Mouse (Mus musculus) brain, adult 2 months (tissue): ENCODE measurements around the gene Adgrd1.

Experiments
- DNase-seq: peaks from one replicate; pipeline ENCODE4 v3.0.0; 2011; ENCODE audit warnings: low read depth, low spot score

Gene Adgrd1

DNA sequence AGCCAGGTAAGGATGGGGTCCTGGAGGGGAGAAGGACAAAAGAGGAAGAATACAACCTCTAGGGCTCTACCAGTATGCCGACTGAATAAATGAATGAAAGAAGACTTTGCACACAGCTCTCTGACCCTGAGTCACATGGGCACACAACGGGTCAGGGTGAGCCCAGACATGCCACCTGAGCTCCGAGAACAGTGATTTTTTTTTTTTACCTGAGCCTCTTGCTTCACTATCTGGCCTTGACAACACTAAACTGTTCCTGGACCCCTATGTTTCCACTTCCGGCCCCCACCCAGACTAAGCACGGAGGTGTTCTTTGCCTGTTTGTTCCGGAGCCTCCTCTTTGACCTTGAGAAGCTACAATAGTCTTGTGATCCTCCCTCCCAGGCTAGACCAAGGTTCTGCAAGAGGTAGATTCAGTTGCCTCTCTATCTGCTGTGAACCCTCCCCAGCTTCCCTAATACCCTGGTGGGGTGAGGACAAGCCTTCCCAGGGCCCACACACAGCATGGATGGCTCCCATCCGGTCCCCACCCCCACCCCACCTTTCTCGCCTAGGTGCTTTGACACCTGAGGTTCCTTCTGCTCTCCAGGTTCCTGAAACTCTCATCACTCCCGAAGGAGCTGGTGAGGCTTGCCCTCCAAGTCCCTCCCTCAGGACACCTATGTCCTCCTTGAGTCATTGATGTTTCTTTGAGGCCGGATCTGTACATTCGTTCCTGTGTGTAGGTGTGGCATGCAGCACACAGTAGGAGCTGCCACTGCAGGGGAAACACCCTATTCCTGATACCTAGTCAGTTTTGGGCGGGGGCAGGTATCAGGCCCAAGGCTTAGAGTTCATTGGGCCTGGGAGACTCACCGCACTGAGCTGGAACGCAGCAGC lies 58.7 kb downstream of the Adgrd1 start:
- DNase-seq: no peak

DNA sequence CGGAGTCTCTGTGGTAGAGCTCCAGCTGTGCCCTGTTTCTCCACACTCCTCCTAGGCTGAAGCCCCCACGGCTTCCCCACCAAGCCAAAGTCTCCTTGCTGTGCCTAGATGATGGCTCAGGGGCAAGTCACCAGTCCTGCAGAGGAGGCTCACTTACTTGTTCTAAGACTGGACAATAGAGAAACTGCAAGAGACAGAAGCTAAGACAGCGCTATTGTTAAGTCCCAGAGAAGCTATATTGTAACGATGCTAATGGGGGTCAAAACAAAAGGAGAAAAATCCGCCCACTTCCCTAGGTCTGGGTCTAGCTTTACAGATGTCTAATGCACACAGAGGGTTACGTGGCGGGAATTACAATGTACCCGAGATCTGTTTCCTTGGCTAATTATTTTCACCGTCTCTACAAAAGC lies 59.4 kb downstream of the Adgrd1 start:
- DNase-seq: no peak

DNA sequence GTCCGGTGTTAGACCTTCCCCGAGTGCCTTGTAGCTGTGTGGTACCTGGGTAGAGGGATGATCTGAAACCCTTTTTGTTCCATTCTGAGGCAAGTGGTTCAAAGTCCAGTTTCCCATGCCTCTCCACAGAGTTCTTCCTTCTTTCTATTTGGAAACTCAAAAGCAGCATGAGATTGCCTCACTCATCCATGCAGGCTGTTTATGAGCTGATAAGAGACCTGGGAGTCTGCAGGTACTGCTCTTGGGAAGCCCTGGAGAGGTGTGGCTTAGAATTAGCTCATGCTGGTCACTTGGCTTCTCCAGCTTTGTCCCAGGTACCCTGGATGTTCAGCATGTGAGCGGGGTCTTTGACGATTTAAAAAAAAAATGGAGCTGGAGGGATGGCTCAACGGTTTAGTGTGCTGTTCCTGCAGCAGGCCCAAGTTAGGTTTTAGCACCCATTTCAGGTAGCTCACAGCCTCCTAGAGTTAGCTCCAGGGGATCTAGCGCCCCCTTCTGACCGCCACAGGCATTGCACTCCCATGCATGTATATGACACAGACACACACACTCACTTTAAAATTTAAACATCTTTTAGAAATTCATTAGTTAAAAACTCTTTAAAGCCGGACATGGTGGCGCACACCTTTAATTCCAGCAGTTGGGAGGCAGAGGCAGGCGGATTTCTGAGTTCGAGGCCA lies 65.0 kb downstream of the Adgrd1 start:
- DNase-seq: no peak

DNA sequence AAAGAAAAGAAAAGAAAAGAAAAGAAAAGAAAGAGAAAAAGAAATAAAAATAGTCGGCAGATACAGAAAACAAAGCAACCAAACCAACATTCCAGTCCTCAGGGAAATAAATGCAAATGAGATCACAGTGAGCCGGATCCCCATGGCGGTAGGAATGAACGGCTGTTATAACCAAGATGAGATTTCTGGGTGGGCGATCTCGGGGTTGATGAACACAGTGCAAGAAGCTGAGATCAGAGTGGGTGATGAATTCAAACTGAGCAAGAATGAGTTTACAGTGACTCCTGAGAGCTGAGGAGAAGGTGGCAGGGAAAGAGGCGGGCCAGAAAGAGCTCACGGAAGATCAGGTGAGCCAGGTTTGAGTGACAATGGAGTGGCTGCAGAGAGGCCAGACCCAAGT lies 66.9 kb downstream of the Adgrd1 start:
- DNase-seq: peak; percentile 52

DNA sequence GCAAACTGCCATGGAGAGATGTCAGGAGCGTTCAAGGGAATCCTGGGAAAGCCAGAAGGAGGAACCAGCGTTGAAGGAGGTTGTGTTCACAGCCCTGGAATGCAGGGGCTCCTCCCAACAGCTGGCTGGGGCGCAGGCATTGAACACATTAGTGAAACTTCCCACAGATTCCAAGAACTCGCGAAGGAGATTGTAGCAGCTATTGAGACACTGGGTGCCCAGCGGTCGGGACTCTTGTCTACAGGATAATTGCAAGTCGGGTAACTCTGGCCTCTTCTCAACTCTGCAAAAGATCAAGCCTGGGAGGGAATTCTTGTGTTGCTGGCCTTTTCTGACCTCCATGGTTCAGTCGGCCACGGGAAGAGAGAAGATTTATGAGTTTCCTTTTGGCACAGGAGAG lies 67.5 kb downstream of the Adgrd1 start:
- no peak for DNase-seq

DNA sequence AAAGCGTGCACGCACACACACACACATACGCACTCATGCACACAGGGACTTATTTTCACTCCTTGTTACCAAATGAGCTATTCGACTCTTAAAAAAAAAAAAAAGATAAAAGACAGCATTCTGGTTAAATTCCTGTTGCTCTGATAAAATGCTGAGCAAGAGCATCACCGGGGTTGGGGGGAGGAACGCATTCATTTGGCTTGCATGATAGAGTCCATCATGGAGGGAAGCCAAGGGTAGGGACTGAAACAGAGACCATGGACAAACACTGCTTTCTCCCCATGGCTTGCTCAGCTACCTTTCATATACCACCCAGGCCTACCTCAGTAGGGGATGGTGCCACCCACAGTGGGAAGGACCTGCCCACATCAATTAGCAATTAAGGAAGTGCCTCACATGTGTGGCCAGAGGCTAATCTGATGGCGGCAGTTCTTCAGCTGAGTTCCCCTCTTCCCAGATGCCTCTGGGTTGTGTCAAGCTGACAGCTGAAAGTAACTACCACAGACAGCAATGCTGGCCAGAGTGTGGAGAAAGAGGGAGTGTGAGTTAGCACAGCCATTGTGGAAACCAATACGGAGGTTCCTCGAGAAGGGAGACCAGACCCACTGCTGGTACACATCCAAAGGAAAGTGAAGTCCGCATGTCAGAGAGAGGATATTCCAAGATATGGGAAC lies 68.5 kb downstream of the Adgrd1 start:
- DNase-seq: no peak

DNA sequence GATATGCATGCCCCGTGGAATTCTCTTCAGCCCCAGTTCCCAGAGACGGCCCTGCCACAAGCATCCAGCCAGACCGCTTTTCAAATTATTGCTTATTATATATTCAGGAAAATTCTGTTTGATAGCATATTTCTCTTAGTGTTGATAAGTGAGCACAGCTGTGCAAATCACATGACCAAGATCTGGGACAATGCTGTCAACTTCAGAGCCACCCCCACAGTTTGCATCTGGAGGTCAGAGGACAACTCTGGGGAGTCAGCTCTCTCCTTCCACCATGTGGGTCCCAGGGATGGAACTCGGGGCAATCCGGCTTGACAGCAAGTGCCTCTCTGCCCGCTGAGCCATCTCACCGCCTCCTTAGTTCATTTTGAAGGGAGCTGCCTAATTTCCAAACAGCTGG lies 69.0 kb downstream of the Adgrd1 start:
- no peak for DNase-seq

DNA sequence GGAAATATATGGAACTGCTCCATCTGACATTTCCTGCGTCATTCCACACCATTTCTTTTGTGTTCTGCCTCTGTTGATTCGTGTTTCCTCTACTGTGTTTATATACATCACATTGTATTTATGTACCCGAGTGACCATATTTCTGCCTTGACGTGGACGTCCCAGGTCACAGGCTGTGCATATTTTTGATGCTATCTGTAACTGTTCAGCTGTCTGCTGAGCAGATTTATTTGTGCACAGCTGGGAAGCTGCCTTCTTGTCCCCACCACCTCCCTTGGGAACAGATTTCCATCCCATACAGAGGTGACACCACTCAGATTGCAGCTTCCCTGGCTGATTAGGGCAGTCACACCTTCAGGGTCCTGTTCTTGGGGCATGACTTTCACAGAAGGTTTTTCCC lies 72.5 kb downstream of the Adgrd1 start:
- no peak for DNase-seq

DNA sequence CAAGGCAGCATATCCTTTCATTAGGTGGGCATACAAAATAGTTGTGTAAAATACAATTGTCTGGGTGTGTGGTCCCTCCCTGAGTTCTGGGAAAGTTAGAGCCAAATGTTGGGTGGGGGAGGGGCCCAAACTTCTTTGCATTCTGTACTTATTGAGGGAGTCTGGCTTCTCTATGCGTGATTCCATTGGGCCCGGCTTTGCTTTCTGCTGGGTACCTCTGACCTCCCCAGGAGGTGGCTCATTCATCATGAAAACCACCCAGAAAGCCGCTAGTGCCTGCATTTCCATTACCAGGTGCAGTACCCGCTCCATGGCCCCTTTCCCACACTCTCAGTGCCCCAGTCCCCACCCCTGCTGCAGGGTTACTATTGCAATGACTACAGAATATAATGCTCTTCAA lies 73.0 kb downstream of the Adgrd1 start:
- no peak for DNase-seq

DNA sequence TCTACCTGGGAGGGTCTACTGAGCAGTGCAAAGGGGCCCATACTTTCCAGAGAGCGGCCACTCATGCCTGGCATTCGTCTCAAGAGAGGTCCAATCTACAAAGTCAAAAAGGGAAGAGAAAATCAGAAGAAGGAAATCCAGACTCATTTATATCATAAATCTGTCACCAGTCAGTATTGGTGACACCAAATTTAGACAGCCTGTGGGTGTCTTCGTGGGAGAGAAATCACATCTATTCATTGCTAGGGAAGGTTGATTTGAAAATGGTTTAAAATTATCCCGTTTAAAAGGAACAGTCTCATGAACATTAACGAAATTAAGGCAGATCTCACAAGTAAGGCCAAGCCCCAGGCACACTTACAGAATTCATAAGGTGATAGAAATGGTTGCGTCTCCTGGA lies 76.0 kb downstream of the Adgrd1 start:
- DNase-seq: peak; percentile 66

DNA sequence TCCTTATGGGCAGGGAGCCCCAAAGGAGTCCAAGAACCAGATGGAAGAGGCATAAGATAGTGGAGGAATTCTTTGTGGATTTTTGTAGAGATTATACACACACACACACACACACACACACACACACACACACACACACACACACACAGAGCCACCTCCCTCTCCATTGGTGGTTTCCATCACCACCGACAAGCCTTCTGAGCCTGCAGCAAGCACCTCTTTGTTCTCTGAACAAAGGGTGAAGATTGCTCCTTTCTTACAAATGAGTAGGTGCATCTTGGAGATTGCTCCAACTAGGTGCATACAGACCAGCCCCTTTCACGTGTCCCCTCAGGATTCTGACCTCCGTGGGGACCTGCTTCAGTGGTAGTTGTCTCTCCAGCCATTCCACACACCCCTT lies 79.4 kb downstream of the Adgrd1 start:
- DNase-seq: peak; percentile 31

DNA sequence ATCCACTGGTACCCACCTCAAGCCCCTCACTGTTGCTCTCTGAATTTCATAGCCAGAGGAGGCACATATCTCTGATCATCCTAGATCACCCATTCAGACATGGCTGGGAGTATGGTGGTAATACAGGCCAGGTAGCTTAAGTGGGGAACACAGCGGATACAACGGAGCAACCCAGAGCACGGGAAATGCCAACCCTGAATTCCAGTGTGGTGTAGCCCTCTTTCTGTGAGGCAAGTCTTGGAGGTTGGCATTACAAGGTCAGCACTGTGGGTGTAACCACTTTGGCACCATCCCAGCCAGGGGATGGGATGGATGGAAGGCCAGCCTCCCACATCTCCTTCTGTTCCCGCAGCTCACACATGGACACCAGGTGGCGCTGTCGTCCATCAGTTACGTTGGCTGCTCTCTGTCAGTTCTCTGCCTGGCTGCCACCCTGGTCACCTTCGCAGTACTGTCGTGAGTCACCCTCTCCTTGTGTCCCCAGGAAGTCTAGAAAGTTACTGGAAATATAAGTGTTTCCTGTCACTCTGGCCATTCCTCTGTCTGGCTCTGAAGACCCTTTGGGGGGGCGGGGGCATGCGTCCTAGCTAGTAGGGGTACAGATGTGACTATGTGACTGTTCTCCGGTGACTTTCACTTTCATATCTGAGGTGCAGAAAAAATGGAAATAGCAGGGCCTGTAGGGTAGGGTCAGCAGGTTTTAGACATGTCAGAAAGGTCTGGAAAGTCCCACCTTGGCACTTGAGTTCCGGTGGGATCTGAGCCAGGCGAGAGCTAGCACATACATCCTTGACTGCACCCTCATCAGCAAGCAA lies 81.4 kb downstream of the Adgrd1 start:
- DNase-seq: peak; percentile 92

DNA sequence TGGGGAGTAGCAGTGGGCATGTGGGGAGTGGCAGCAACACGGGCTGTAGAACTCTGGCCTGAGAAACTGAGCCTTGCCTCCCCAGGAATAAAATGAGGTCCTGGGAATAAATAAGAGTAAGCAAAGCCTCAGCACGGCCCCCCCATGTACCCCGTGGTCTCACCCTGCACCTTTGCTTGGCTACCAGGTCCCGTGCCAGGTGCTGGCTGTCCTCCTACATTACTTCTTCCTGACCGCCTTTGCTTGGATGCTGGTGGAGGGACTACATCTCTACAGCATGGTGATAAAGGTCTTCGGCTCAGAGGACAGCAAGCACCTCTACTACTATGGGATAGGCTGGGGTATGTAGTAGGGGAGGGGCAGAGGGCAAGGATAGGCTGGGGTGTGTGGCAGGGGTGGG lies 82.8 kb downstream of the Adgrd1 start:
- DNase-seq: no peak

DNA sequence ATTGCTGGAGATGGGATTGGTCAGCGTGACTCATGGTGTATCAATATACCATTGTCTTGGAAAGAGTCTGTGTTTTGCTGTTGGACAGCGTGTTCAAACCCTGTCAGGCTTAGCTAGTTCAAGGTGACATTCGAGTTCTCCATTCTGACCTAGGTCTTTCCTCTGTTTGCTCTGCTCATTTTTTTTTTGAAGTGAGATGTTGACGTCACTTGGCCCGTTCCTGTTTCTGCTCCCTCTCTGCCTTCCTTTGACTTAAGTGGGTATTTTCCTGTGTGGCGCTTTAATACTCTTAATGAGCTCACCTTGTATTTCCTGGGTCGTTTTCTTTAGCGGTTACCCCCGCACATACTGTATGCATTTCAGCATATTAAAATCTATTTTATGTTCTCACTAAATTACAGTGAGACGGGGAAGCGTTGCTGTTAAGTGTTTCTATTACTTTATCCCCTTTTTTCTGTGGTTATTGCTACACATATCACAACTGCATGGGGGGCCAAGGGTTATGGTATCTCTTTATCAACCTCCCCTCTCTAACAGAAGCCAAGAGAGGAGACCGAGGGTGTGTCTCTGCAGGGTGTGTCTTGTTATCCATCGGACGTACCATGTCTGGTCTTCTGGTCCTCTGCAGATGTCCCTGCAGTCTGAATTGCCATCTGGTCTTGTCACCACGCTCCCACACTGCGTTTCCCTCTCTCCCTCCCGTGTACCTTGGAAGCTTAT lies 83.6 kb downstream of the Adgrd1 start:
- DNase-seq: peak; percentile 29

DNA sequence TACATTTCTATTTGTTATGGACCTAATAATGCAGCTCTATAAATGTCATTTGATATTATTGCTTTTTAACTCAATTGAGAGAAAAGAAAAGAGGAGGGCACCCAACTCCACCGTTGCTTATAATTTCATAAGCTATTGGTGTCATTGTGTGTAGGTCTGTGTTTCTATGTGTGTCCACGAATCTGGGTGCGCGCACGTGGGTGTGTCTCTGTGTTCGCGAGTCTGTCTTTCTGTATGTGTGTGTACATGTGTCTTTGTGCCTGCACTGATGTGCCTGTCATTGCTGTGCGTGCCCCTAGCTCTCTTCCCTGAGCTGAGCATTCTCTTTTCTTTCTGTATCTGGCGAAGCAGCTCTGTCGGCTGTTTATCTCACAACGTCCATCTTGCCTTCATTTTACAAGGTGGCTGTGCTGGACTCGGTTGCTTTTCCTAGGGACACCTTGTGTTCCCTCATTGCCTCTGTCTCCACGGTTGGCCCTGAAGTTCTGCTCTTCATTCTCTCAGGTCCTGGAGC lies 84.2 kb downstream of the Adgrd1 start:
- no peak for DNase-seq

DNA sequence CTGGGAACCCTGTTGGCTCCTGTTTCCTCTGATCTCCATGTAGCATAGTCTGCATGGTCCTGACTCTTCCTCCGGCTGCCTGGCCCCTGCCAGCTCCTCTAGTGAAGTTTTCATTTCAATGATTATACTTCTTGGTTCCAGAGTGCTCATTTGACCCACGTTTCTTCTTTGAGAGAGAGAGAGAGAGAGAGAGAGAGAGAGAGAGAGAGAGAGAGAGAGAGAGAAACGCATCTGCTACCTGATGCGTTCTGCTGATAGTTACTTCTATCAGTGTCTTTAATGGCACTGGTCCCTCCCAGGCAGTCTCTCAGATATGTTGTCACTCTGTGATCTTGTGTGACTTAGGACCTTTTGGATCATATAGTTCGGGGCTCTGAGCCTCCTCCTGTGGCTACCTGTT lies 84.9 kb downstream of the Adgrd1 start:
- DNase-seq: no peak

DNA sequence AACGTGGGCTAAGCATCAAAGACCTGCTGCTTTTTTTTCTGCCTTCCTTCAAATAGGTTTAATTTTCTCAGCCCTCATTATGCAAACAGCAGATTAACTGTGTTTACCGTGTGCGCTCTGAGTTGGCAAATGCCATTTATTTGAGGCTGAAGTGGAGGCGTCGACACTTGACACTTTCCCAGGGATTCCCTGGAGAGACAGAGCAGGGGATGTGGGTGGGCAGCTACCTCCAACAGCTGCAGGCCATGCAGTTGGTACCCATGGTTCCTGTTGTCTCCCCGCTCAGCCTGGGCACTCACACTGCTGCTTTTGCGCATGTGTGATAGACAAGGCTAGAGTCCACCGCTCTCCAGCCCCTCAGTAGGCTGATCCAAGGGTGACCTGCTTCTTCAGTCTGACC lies 86.0 kb downstream of the Adgrd1 start:
- DNase-seq: peak; percentile 71

DNA sequence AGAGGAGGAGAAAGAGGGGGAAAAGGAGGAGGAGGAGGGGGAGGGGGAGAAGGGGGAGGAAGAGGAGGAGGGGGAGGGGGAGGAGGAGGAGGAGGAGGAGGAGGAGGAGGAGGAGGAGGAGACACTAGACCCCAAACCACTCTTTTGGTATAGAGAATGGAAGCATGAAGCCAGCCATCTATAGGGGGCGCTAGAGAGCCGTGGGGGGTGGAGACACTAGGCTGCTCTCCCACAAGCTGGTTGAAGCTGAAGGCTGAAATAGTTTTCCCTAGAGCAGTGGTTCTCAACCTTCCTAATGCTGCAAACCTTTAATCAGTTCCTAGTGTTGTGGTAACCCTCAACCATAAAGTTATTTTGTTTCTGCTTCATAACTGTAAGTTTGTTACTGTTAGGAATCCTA lies 89.7 kb downstream of the Adgrd1 start:
- peak; percentile 62 for DNase-seq

DNA sequence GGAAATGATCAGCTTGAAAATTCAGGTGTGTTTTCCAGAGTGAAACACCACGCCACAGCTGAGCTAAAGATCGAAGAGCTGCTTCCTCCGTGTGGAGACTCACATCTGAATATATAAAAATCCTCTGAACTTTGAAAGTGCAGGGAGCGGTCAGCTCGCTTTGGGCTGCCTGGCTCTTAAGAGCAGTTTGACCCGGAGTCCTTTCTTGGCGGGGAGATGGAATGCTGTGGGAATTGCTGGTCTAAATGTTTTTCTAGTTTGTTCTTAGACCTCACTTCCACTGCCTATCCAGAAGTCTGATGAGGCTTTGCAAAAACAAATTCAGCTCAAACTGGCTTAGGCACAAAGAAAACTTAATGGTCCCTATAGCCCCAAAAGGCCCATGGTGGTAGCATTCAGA lies 90.4 kb downstream of the Adgrd1 start:
- DNase-seq: no peak

DNA sequence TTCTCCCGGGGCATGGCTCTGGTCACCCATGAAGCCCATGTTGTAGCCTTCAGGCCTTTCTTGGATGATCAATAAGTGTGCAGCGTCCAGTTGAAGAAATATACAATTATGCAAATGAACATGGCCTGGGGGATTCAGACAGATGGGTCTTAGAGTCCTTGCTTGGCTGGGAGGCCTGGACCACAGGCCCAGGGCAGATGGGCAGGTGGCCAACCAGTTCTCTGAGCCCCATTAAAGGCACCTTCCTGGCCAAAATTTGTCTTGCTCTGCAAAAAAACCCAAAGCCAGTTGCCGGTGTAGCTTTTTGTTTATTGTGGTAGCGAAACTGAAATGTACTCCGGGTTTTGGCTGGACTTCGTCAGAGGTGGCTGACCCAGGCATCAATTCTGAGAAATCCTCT lies 92.5 kb downstream of the Adgrd1 start:
- DNase-seq: no peak

DNA sequence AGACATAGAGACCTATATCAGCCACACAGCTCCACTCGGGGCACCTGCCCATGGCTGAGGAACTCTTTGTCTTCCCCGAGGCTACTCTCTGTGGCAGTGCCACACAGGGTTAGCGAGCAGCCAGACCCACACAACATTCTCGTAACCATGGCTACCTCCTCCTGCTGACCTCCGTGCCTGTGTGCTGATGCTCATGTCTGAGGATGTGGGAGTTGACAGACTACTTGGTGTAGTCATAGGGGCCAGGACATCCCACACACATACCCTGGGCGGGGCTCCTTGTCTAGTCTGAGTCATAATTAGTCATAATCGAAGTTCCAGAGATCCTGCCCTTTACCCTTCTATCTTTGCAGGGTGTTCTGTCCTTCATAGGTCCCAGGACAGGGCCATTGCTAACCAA lies 93.5 kb downstream of the Adgrd1 start:
- peak; percentile 33 for DNase-seq
